In genomic region chr2:174463789-174464523, GRCm38 (mm10) we compare ENCODE assay signal across 7 mouse cellular contexts. TPM values are rescaled to one million over a fixed set of nuclear protein-coding genes. Genes with fewer than 3 reads are reported as not detected.
DNase-seq lines count a peak whose midpoint lies in the region; ATAC-seq lines count a peak whose summit lies in the region.

Atp5e (minus strand) TSS chr2:174464105.

- no peaks in the 10 kb centered on the region for H3K9me3 ChIP-seq in embryonic facial prominence, embryonic 11.5 days (replicated peaks; ENCODE audit: control insufficient read depth, low read length)
- H3K9me3 ChIP-seq in limb, embryonic 11.5 days (ENCODE audit: control insufficient read depth, low read length), result no peaks in the 10 kb centered on the region
- no peaks in the 10 kb centered on the region for H3K9me3 ChIP-seq in midbrain, embryonic 14.5 days (ENCODE audit: control insufficient read depth, low read length)

- H3K4me1 ChIP-seq in embryonic facial prominence, embryonic 11.5 days (ENCODE audit: control insufficient read depth, insufficient read depth, low read length), result no peaks in the 10 kb centered on the region
- H3K4me1 ChIP-seq in limb, embryonic 11.5 days (ENCODE audit: control insufficient read depth, insufficient read depth, low read length), result no peaks in the 10 kb centered on the region
- peaks cover 8% of the 10 kb centered on the region for H3K4me1 ChIP-seq in midbrain, embryonic 14.5 days (ENCODE audit: control insufficient read depth, insufficient read depth, low read length)

- peak within 1 kb of the TSS; percentile 60 for H3K4me3 ChIP-seq in embryonic facial prominence, embryonic 11.5 days (ENCODE audit: low read depth, low read length)
- H3K4me3 ChIP-seq in limb, embryonic 11.5 days (ENCODE audit: low read depth, low read length), result peak within 1 kb of the TSS; percentile 82
- peak within 1 kb of the TSS; percentile 82 for H3K4me3 ChIP-seq in midbrain, embryonic 14.5 days (replicated peaks; ENCODE audit: low read depth, low read length)

- peak; percentile 97 for DNase-seq in adrenal gland, postnatal 14 days
- peak; percentile 95 for DNase-seq in embryonic facial prominence, embryonic 11.5 days (ENCODE audit: low spot score)
- DNase-seq in heart, adult 11 months, result peak; percentile 100
- DNase-seq in kidney, adult 18-20 months, result peak; percentile 96
- peak; percentile 96 for DNase-seq in limb, embryonic 11.5 days (ENCODE audit: low spot score)
- peak; percentile 95 for DNase-seq in midbrain, embryonic 14.5 days
- peak; percentile 92 to 94 for DNase-seq in spleen, adult 18-20 months

- H3K9ac ChIP-seq in embryonic facial prominence, embryonic 11.5 days (replicated peaks; ENCODE audit: low read length), result peak within 1 kb of the TSS; percentile 74
- H3K9ac ChIP-seq in limb, embryonic 11.5 days (ENCODE audit: low read length), result peak within 1 kb of the TSS; percentile 88
- peak within 1 kb of the TSS; percentile 82 for H3K9ac ChIP-seq in midbrain, embryonic 14.5 days (replicated peaks; ENCODE audit: low read length)

- H3K27me3 ChIP-seq in embryonic facial prominence, embryonic 11.5 days (ENCODE audit: control insufficient read depth, insufficient read depth, low read length), result no peaks in the 10 kb centered on the region
- H3K27me3 ChIP-seq in limb, embryonic 11.5 days (ENCODE audit: control insufficient read depth, insufficient read depth, low read length), result no peaks in the 10 kb centered on the region
- no peaks in the 10 kb centered on the region for H3K27me3 ChIP-seq in midbrain, embryonic 14.5 days (ENCODE audit: control insufficient read depth, insufficient read depth, low read length)

- ATAC-seq in embryonic facial prominence, embryonic 11.5 days (replicated peaks; ENCODE audit: insufficient number of reproducible peaks, low FRiP score, low TSS enrichment, low read depth), result peak; percentile 98
- peak; percentile 98 for ATAC-seq in limb, embryonic 11.5 days (ENCODE audit: insufficient number of reproducible peaks, low FRiP score, low TSS enrichment, low read depth)
- peak; percentile 100 for ATAC-seq in midbrain, embryonic 14.5 days (ENCODE audit: low FRiP score, low TSS enrichment)

- H3K27ac ChIP-seq in embryonic facial prominence, embryonic 11.5 days (replicated peaks; ENCODE audit: low read depth, low read length), result no peak within 1 kb of the TSS
- H3K27ac ChIP-seq in limb, embryonic 11.5 days (replicated peaks; ENCODE audit: low read depth, low read length), result no peak within 1 kb of the TSS
- H3K27ac ChIP-seq in midbrain, embryonic 14.5 days (replicated peaks; ENCODE audit: low read depth, low read length), result peak within 1 kb of the TSS; percentile 76

- H3K4me2 ChIP-seq in embryonic facial prominence, embryonic 11.5 days (ENCODE audit: low read depth, low read length), result peak within 1 kb of the TSS; percentile 88
- peak within 1 kb of the TSS; percentile 75 for H3K4me2 ChIP-seq in limb, embryonic 11.5 days (ENCODE audit: low read depth, severe bottlenecking)
- H3K4me2 ChIP-seq in midbrain, embryonic 14.5 days (ENCODE audit: low read length), result peak within 1 kb of the TSS; percentile 86

- H3K36me3 ChIP-seq in embryonic facial prominence, embryonic 11.5 days (replicated peaks; ENCODE audit: control insufficient read depth, insufficient read depth, low read depth, low read length), result peaks cover 6% of the 10 kb centered on the region; the same call in 1 of the 2 replicates
- H3K36me3 ChIP-seq in limb, embryonic 11.5 days (ENCODE audit: control insufficient read depth, insufficient read depth, low read length), result no peaks in the 10 kb centered on the region; the same call in 1 of the 2 replicates
- H3K36me3 ChIP-seq in midbrain, embryonic 14.5 days (ENCODE audit: control insufficient read depth, insufficient read depth, low read length), result peaks cover 50% of the 10 kb centered on the region

- 2% methylated on average over 48 of the region's 48 CpGs for WGBS in embryonic facial prominence, embryonic 11.5 days
- 2% methylated on average over 48 of the region's 48 CpGs for WGBS in limb, embryonic 11.5 days
- WGBS in midbrain, embryonic 14.5 days, result 2% methylated on average over 48 of the region's 48 CpGs

RNA-seq across cellular contexts. Expression of gene Atp5e, which starts in this region (rescaled TPM):
- total RNA-seq in adrenal gland, postnatal 14 days (2021), result 463 and 499 TPM in 2 replicates
- polyA plus RNA-seq in embryonic facial prominence, embryonic 11.5 days (2014; fragmentation: Nextera tagmentation; extraction: Ambion mirVana), result 686 and 711 TPM in 2 replicates
- 720 and 731 TPM in 2 replicates for polyA plus RNA-seq in limb, embryonic 11.5 days (2014; fragmentation: Nextera tagmentation; extraction: Ambion mirVana)
- polyA plus RNA-seq in midbrain, embryonic 14.5 days (2014; fragmentation: Nextera tagmentation; extraction: Ambion mirVana), result 771 and 1,008 TPM in 2 replicates
